Mouse (Mus musculus): Measurements from ENCODE around the gene Micu2. TPM values are rescaled to one million over a fixed set of nuclear protein-coding genes. Genes with fewer than 3 reads are reported as not detected.
A peak's percentile ranks its signal among the peaks of the same experiment; 100 is the strongest.

The Micu2 gene
- polyA plus RNA-seq, 1 experiment = 10.7 TPM

DNA sequence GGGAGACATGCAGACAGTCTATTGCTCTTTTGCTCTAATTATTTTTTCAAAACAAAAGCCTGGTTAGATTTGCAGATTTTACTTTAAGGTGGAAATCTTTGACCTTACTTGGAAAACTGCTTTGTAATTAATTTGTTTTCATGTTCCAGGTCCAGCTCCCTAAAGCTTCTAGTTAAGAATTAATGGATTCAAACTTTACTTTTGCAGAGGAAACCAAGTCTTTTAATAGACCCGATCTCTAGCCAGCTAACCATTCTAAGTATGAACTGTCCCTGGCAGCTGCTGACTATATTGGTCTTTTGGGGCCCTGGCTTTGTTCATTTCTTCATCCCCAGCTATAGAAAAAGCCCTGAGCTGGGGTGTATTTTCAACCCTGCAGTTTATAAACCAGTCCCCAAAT, 3.1 kb upstream of the Micu2 start:
- no peak for TF ChIP-seq POLR2A (IDR thresholded peaks at IDR 0.05; ENCODE audit: low read depth, low read length)
- TF ChIP-seq CTCF (IDR thresholded peaks at IDR 0.05; ENCODE audit: extremely low read depth, insufficient read depth, insufficient read length, insufficient replicate concordance) = no peak
- Histone ChIP-seq H3K36me3 (ENCODE audit: control insufficient read depth, insufficient read depth, low read length) (no peaks in the 10 kb centered on the region), H3K27me3 (ENCODE audit: control insufficient read depth, insufficient read depth, low read length) (no peaks in the 10 kb centered on the region), H3K4me3 (ENCODE audit: extremely low read depth, insufficient read depth, insufficient read length) (no peak overlapping the region), H3K27ac (ENCODE audit: insufficient read depth, low read length) (no peak overlapping the region), H3K4me1 (ENCODE audit: control insufficient read depth, insufficient read depth, insufficient read length) (peaks cover 3% of the 10 kb centered on the region)
- DNase-seq (ENCODE audit: low read depth in 1 of 2, low spot score in 2 of 2) = no peak
- 82% methylated on average over 1 of the region's 1 CpGs for WGBS

GRCm38 (mm10) chr14:57999402-57999734, 306 bp upstream of the Micu2 start:
- 31% methylated on average over 5 of the region's 5 CpGs for WGBS
- DNase-seq (ENCODE audit: low read depth in 1 of 2, low spot score in 2 of 2) = no peak
- Histone ChIP-seq H3K4me1 (ENCODE audit: control insufficient read depth, insufficient read depth, insufficient read length) (peaks cover 3% of the 10 kb centered on the region), H3K4me3 (ENCODE audit: extremely low read depth, insufficient read depth, insufficient read length) (peak overlapping the region; percentile 77), H3K27ac (ENCODE audit: insufficient read depth, low read length) (0 out of 2 replicates have a peak overlapping the region, but pooled peaks have one; percentile 3), H3K27me3 (ENCODE audit: control insufficient read depth, insufficient read depth, low read length) (no peaks in the 10 kb centered on the region), H3K36me3 (ENCODE audit: control insufficient read depth, insufficient read depth, low read length) (no peaks in the 10 kb centered on the region)
- TF ChIP-seq CTCF (IDR thresholded peaks at IDR 0.05; ENCODE audit: extremely low read depth, insufficient read depth, insufficient read length, insufficient replicate concordance) = no peak
- TF ChIP-seq POLR2A (IDR thresholded peaks at IDR 0.05; ENCODE audit: low read depth, low read length) = no peak

DNA sequence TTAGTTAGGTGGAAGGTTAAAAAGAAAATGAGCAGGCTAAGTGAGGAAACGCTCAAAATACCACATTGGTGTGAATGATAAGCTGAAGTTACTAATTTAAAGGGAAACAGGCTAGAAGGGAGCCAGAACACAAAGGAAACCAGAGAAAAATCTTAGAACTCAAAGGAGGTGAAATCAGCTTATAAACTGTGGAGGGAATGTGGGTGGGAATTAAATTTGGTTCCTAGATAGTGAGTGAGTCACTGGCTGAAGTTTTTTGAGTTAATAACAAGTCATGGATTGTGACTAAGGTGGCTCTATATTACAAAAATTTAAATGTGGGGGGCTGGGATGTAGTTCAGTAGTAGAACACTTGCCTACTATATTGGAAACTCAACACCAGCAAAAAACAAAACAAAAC, 1.6 kb downstream of the Micu2 start:
- no peaks in the 10 kb centered on the region for H3K27me3 ChIP-seq (ENCODE audit: control insufficient read depth, insufficient read depth, low read length)
- H3K4me1 ChIP-seq (ENCODE audit: control insufficient read depth, insufficient read depth, insufficient read length) = peaks cover 3% of the 10 kb centered on the region
- TF ChIP-seq POLR2A (IDR thresholded peaks at IDR 0.05; ENCODE audit: low read depth, low read length) = no peak
- TF ChIP-seq CTCF (IDR thresholded peaks at IDR 0.05; ENCODE audit: extremely low read depth, insufficient read depth, insufficient read length, insufficient replicate concordance) = no peak
- WGBS = 63% methylated on average over 1 of the region's 1 CpGs
- no peaks in the 10 kb centered on the region for H3K36me3 ChIP-seq (ENCODE audit: control insufficient read depth, insufficient read depth, low read length)
- DNase-seq (ENCODE audit: low read depth in 1 of 2, low spot score in 2 of 2) = no peak
- H3K4me3 ChIP-seq (ENCODE audit: extremely low read depth, insufficient read depth, insufficient read length) = no peak overlapping the region
- H3K27ac ChIP-seq (ENCODE audit: insufficient read depth, low read length) = no peak overlapping the region

DNA sequence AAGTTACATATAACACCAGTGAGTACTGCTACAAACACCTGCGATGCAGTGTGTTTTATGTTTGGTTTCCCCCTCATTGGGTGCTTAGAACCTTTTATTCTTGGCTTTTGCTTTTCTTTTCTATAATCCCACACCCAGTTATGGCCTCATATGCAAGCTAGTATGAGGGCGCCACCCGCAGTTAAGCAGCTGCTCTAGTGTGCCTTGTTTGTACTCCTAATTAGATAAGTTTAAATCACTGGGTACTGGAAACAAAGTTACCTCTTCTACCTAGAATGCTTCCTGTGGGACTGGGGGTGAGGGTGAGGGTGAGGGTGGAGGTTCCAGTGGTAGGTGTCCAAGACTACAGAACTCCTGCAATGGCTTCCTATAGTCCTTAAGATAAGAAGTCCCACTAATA, 2.9 kb downstream of the Micu2 start:
- peaks cover 3% of the 10 kb centered on the region for H3K4me1 ChIP-seq (ENCODE audit: control insufficient read depth, insufficient read depth, insufficient read length)
- H3K4me3 ChIP-seq (ENCODE audit: extremely low read depth, insufficient read depth, insufficient read length) = no peak overlapping the region
- 96% methylated on average over 3 of the region's 3 CpGs for WGBS
- DNase-seq (ENCODE audit: low read depth in 1 of 2, low spot score in 2 of 2) = no peak
- no peak for TF ChIP-seq CTCF (IDR thresholded peaks at IDR 0.05; ENCODE audit: extremely low read depth, insufficient read depth, insufficient read length, insufficient replicate concordance)
- TF ChIP-seq POLR2A (IDR thresholded peaks at IDR 0.05; ENCODE audit: low read depth, low read length) = no peak
- H3K27ac ChIP-seq (ENCODE audit: insufficient read depth, low read length) = no peak overlapping the region
- no peaks in the 10 kb centered on the region for H3K27me3 ChIP-seq (ENCODE audit: control insufficient read depth, insufficient read depth, low read length)
- H3K36me3 ChIP-seq (ENCODE audit: control insufficient read depth, insufficient read depth, low read length) = no peaks in the 10 kb centered on the region

DNA sequence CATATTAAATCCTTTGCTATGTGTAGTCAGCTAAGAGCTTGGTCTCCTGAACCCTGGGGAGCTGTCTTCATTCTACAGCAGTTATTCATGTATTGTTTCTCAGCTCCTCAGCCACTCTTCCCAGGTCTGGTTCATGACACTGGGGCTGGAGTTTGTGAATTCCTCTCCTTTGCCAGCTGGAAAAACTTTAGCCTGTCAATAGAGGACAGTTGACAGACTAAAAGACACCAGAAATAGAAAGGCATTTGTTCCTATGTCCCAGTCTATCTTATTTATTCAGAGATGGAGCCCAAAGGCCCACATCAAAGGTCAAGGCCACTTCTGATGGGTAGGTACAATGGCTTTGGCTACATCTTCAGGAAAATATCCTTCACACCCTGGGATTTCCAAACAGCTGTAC, 7.3 kb downstream of the Micu2 start:
- Histone ChIP-seq H3K27me3 (ENCODE audit: control insufficient read depth, insufficient read depth, low read length) (no peaks in the 10 kb centered on the region), H3K4me1 (ENCODE audit: control insufficient read depth, insufficient read depth, insufficient read length) (no peaks in the 10 kb centered on the region), H3K36me3 (ENCODE audit: control insufficient read depth, insufficient read depth, low read length) (no peaks in the 10 kb centered on the region; the same call in 1 of the 2 replicates), H3K27ac (ENCODE audit: insufficient read depth, low read length) (no peak overlapping the region), H3K4me3 (ENCODE audit: extremely low read depth, insufficient read depth, insufficient read length) (no peak overlapping the region)
- no peak for DNase-seq (ENCODE audit: low read depth in 1 of 2, low spot score in 2 of 2)
- no peak for TF ChIP-seq POLR2A (IDR thresholded peaks at IDR 0.05; ENCODE audit: low read depth, low read length)
- TF ChIP-seq CTCF (IDR thresholded peaks at IDR 0.05; ENCODE audit: extremely low read depth, insufficient read depth, insufficient read length, insufficient replicate concordance) = no peak

DNA sequence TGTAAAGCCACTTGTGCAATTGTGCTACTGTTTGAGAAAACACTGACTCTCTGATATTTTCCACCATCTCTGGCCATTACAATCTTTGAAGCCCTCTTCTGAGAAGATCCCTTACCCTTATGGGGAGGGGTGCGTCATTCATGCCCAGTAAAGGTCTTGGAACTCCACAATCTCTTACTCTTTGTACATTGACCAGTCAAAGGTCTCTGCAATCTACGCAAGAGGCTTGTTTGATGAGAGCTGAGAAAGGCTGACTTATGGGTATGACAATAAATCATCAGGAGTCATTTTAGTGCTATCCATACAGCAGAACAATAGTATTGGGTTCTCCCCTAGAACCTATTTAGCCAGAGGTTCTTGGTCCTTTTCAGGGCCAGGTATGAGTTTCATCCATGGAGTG, 9.9 kb downstream of the Micu2 start:
- H3K4me3 ChIP-seq (ENCODE audit: extremely low read depth, insufficient read depth, insufficient read length) = no peak overlapping the region
- H3K27ac ChIP-seq (ENCODE audit: insufficient read depth, low read length) = no peak overlapping the region
- H3K4me1 ChIP-seq (ENCODE audit: control insufficient read depth, insufficient read depth, insufficient read length) = no peaks in the 10 kb centered on the region
- DNase-seq (ENCODE audit: low read depth in 1 of 2, low spot score in 2 of 2) = no peak
- no peaks in the 10 kb centered on the region; the same call in 1 of the 2 replicates for H3K36me3 ChIP-seq (ENCODE audit: control insufficient read depth, insufficient read depth, low read length)
- WGBS = 95% methylated on average over 2 of the region's 2 CpGs
- no peaks in the 10 kb centered on the region for H3K27me3 ChIP-seq (ENCODE audit: control insufficient read depth, insufficient read depth, low read length)
- TF ChIP-seq POLR2A (IDR thresholded peaks at IDR 0.05; ENCODE audit: low read depth, low read length) (no peak), CTCF (IDR thresholded peaks at IDR 0.05; ENCODE audit: extremely low read depth, insufficient read depth, insufficient read length, insufficient replicate concordance) (no peak)

DNA sequence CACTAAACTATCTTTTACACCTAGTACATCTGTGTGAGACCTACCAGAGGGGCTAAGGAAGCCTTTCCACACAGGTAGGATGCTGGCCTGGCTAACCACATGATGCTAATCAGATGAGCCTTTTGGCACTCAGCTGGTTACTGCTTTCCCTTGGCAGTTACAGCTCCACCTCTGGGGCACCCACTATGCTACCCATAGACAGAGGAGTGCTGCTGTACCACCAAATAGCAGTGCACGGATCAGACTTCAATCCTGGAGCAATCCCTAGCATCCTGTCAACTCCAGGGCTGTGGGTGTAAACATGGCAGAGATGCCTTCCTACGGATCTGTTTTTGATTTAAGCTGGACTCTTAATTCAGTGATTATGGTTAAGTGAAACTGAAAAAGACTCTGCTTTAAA, 13.3 kb downstream of the Micu2 start:
- TF ChIP-seq CTCF (IDR thresholded peaks at IDR 0.05; ENCODE audit: extremely low read depth, insufficient read depth, insufficient read length, insufficient replicate concordance) (no peak), POLR2A (IDR thresholded peaks at IDR 0.05; ENCODE audit: low read depth, low read length) (no peak)
- WGBS = 94% methylated on average over 2 of the region's 2 CpGs

More for the DNA sequence above, 13.3 kb downstream of the Micu2 start:
- Histone ChIP-seq H3K27me3 (ENCODE audit: control insufficient read depth, insufficient read depth, low read length) (no peaks in the 10 kb centered on the region), H3K4me3 (ENCODE audit: extremely low read depth, insufficient read depth, insufficient read length) (no peak overlapping the region), H3K27ac (ENCODE audit: insufficient read depth, low read length) (no peak overlapping the region), H3K4me1 (ENCODE audit: control insufficient read depth, insufficient read depth, insufficient read length) (no peaks in the 10 kb centered on the region), H3K36me3 (ENCODE audit: control insufficient read depth, insufficient read depth, low read length) (no peaks in the 10 kb centered on the region; the same call in 1 of the 2 replicates)
- DNase-seq (ENCODE audit: low read depth in 1 of 2, low spot score in 2 of 2) = no peak

All from spleen, adult 2 months (tissue).